In the genomic region with DNA sequence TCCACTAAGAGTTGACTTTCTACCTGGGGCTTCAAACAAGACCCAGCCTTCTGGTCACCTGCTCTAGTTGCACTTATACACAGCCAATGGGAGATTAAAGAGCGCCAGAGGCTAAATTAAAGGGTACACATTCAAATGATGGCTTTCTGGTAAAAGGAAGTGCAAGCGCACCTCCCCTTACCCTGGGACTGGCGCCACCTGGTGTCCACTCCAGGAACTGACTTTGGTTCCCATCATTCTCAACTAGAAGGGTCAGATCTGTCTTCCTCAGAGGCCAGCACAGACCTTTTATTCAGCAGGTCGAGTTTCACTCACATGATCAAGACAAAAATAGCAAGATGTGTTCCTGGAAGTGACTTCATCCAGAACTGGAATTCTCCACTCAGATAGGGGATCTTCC, we compare ENCODE assay signal across 8 mouse cellular contexts.
DNase-seq lines count a peak whose midpoint lies in the region; ATAC-seq and TF ChIP-seq lines count a peak whose summit lies in the region.
"Had no signal": no experiment of that assay in that cellular context is flagged by ENCODE, and none has a peak within 500 bp of the region (broad histone marks: within the 10 kb centered on the region; RNA-seq: fewer than 3 reads in every experiment).

No protein-coding gene starts in this region.

- TF ChIP-seq CTCF in left cerebral cortex, adult 2 months (IDR thresholded peaks at IDR 0.05), result peak; percentile 80

- no peak overlapping the region for H3K4me3 ChIP-seq in left cerebral cortex, adult 2 months
- H3K4me3 ChIP-seq: myocyte had no signal

- intact Hi-C loops in left cerebral cortex, adult 2 months (cut with DNase I), result loop anchor here (5.0 kb wide), 1 partner anchor 53 kb away; no protein-coding TSS in a partner anchor
- intact Hi-C loops in heart, postnatal 36 days (cut with DNase I), result loop anchor here (5.0 kb wide), 1 partner anchor 53 kb away; no protein-coding TSS in a partner anchor

- H3K27ac ChIP-seq in left cerebral cortex, adult 2 months, result no peak overlapping the region

- DNase-seq in left cerebral cortex, adult 2 months (ENCODE audit: extremely low spot score in 1 of 2, low spot score in 2 of 2), result peak in 1 of 2 experiments; percentile 48
- no peak for DNase-seq in left cerebral cortex, adult 11 months (ENCODE audit: low spot score)
- DNase-seq in T-cell, adult 2 months (ENCODE audit: low spot score), result peak; percentile 35
- DNase-seq in cerebellum, adult 9-10 months, result peak; percentile 27
- peak; percentile 57 to 77 for DNase-seq in heart, postnatal 36 days
- peak; percentile 43 for DNase-seq in testis, postnatal 14 days (ENCODE audit: low spot score)

- ATAC-seq in megakaryocyte progenitor cell, adult 5-6 weeks (replicated peaks; ENCODE audit: poor library complexity), result peak; percentile 72
